ENCODE assay signal across 7 mouse cellular contexts in the genomic region with DNA sequence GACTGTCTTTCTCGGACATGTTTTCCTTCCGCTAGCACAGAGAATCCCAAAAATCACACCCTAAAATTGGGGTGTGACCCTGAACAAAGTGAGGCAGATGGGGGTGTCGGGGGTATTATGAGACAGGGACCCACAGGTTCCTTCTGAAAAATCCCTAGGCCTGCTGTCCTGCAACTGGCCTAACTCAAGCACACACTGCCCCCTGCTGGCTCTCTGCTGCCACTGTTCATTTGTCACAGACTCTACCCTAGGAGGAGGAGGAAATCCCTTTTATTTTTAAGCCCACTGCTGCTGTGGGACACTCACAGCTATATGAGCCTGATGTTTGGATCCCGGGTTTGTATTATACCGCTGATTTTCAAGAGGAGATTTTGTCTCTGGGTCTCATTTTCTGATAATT. TPM values are rescaled to one million over a fixed set of nuclear protein-coding genes. Genes with fewer than 3 reads are reported as not detected.
DNase-seq lines count a peak whose midpoint lies in the region; ATAC-seq lines count a peak whose summit lies in the region.

No protein-coding gene starts in this region.

- no peaks in the 10 kb centered on the region for H3K27me3 ChIP-seq in midbrain, embryonic 12.5 days

- peak; percentile 76 to 90 for DNase-seq in adrenal gland, adult (ENCODE audit: inconsistent age in 2 of 2, low spot score in 1 of 2)
- DNase-seq in gastrocnemius, postnatal 10 days, result peak; percentile 82
- peak; percentile 33 for DNase-seq in kidney, adult 11 months
- peak; percentile 60 to 76 for DNase-seq in left cerebral cortex, postnatal 36 days (ENCODE audit: low spot score in 2 of 2)
- DNase-seq in skeletal muscle tissue, adult 2 months (ENCODE audit: low read depth, low spot score), result peak; percentile 51

- 45% methylated on average over 5 of the region's 5 CpGs for WGBS in midbrain, embryonic 12.5 days

- H3K4me1 ChIP-seq in midbrain, embryonic 12.5 days, result no peaks in the 10 kb centered on the region

- H3K27ac ChIP-seq in midbrain, embryonic 12.5 days (replicated peaks), result no peak overlapping the region

- peaks cover 5% of the 10 kb centered on the region; the same call in 1 of the 2 replicates for H3K9me3 ChIP-seq in midbrain, embryonic 12.5 days

- H3K4me3 ChIP-seq in midbrain, embryonic 12.5 days, result no peak overlapping the region

- ATAC-seq in common myeloid progenitor, adult 5-6 weeks (replicated peaks; ENCODE audit: low read depth, poor library complexity, severe bottlenecking), result peak; percentile 83
- ATAC-seq in midbrain, embryonic 12.5 days (ENCODE audit: low FRiP score, low read depth), result peak; percentile 51; the same call in 1 of the 2 replicates

- intact Hi-C loops in left cerebral cortex, postnatal 36 days (cut with DNase I), result loop anchor here (1.0 to 5.0 kb wide), 2 partner anchors 74 to 123 kb away; no protein-coding TSS in a partner anchor

- no peak overlapping the region for H3K4me2 ChIP-seq in midbrain, embryonic 12.5 days (replicated peaks)

- H3K36me3 ChIP-seq in midbrain, embryonic 12.5 days, result peaks cover 14% of the 10 kb centered on the region

- H3K9ac ChIP-seq in midbrain, embryonic 12.5 days (replicated peaks), result no peak overlapping the region

RNA-seq across cellular contexts. Expression of a gene that starts 28.6 kb away (rescaled TPM):
- total RNA-seq in common myeloid progenitor, adult 5-6 weeks (2017), result 5.8 and 13.9 TPM in 2 replicates
- 1 to 10 TPM; 5.6 to 7.6 TPM for total RNA-seq in gastrocnemius, postnatal 10 days (2021)
- 10 to 100 TPM; 41.3 to 41.5 TPM for total RNA-seq in left cerebral cortex, postnatal 36 days (2021)
- polyA plus RNA-seq in midbrain, embryonic 12.5 days (2016; fragmentation: Nextera tagmentation; extraction: Ambion mirVana), result 38.2 and 42.5 TPM in 2 replicates

RNA-seq across cellular contexts. Expression of a gene that starts 30.9 kb away (rescaled TPM):
- 12.2 and 14.5 TPM in 2 replicates for total RNA-seq in common myeloid progenitor, adult 5-6 weeks (2017)
- total RNA-seq in gastrocnemius, postnatal 10 days (2021), result 10 to 100 TPM in 1 of 2 experiments, 1 to 10 TPM in 1; 6.6 to 10.1 TPM
- total RNA-seq in left cerebral cortex, postnatal 36 days (2021), result 1 to 10 TPM; 4.9 to 9.4 TPM
- 35.4 and 37.7 TPM in 2 replicates for polyA plus RNA-seq in midbrain, embryonic 12.5 days (2016; fragmentation: Nextera tagmentation; extraction: Ambion mirVana)

RNA-seq across cellular contexts. Expression of a gene that starts 49.6 kb away (rescaled TPM):
- not detected in 2 replicates for total RNA-seq in common myeloid progenitor, adult 5-6 weeks (2017)
- 1 to 10 TPM; 1.0 to 1.4 TPM for total RNA-seq in gastrocnemius, postnatal 10 days (2021)
- total RNA-seq in left cerebral cortex, postnatal 36 days (2021), result 10 to 100 TPM; 11.0 to 11.6 TPM
- 0.80 and 1.6 TPM in 2 replicates for polyA plus RNA-seq in midbrain, embryonic 12.5 days (2016; fragmentation: Nextera tagmentation; extraction: Ambion mirVana)

Comparison
In these comparisons a context has a peak if more than half of its experiments do, and no peak if none do; other contexts are left out.
1. DNase-seq: peak in every context shown above with its lines; median percentile 83 in adrenal gland, adult; 82 in gastrocnemius, postnatal 10 days; 68 in left cerebral cortex, postnatal 36 days; 51 in skeletal muscle tissue, adult 2 months; 33 in kidney, adult 11 months.
2. RNA of a gene that starts 49.6 kb away (total RNA-seq): 11.0 to 11.6 TPM in left cerebral cortex, postnatal 36 days; 1.0 to 1.4 TPM in gastrocnemius, postnatal 10 days and not detected in common myeloid progenitor, adult 5-6 weeks; every median in the first group is over 4 times any median in the second.